ENCODE assay signal across 8 mouse cellular contexts in genomic region chr7:139272639-139273396, GRCm38 (mm10). TPM values are rescaled to one million over a fixed set of nuclear protein-coding genes. Genes with fewer than 3 reads are reported as not detected.
DNase-seq lines count a peak whose midpoint lies in the region; ATAC-seq lines count a peak whose summit lies in the region.

No protein-coding gene starts in this region.

- ATAC-seq in forebrain, embryonic 14.5 days: peak; percentile 40; the same call in 1 of the 2 replicates
- ATAC-seq in forebrain, embryonic 16.5 days: no peak
- no peak for ATAC-seq in midbrain, embryonic 14.5 days (ENCODE audit: low FRiP score, low TSS enrichment)
- ATAC-seq in intestine, embryonic 15.5 days: peak; percentile 73
- no peak for ATAC-seq in cerebellum, adult (ENCODE audit: insufficient number of reproducible peaks, low FRiP score, low TSS enrichment)

- no peaks in the 10 kb centered on the region for H3K36me3 ChIP-seq in forebrain, embryonic 14.5 days (ENCODE audit: control insufficient read depth, insufficient read depth, low read length)
- no peaks in the 10 kb centered on the region for H3K36me3 ChIP-seq in forebrain, embryonic 16.5 days (ENCODE audit: control insufficient read depth, insufficient read depth)
- H3K36me3 ChIP-seq in midbrain, embryonic 10.5 days: no peaks in the 10 kb centered on the region
- no peaks in the 10 kb centered on the region for H3K36me3 ChIP-seq in midbrain, embryonic 14.5 days (ENCODE audit: control insufficient read depth, insufficient read depth, low read length)
- 0 out of 2 replicates have a peak, but pooled peaks cover 3% of the 10 kb centered on the region for H3K36me3 ChIP-seq in intestine, embryonic 15.5 days

- no peak overlapping the region for H3K9ac ChIP-seq in forebrain, embryonic 14.5 days (ENCODE audit: low read length)
- H3K9ac ChIP-seq in forebrain, embryonic 16.5 days (replicated peaks; ENCODE audit: low read depth, low read length): no peak overlapping the region
- H3K9ac ChIP-seq in midbrain, embryonic 14.5 days (replicated peaks; ENCODE audit: low read length): no peak overlapping the region
- no peak overlapping the region for H3K9ac ChIP-seq in intestine, embryonic 15.5 days

- H3K27ac ChIP-seq in forebrain, embryonic 14.5 days (ENCODE audit: low read depth, low read length): 0 out of 2 replicates have a peak overlapping the region, but pooled peaks have one; percentile 1
- H3K27ac ChIP-seq in forebrain, embryonic 16.5 days (ENCODE audit: low read length): no peak overlapping the region
- H3K27ac ChIP-seq in midbrain, embryonic 10.5 days (replicated peaks): peak overlapping the region; percentile 52; the same call in 1 of the 2 replicates
- H3K27ac ChIP-seq in midbrain, embryonic 14.5 days (replicated peaks; ENCODE audit: low read depth, low read length): no peak overlapping the region
- peak overlapping the region; percentile 78 for H3K27ac ChIP-seq in intestine, embryonic 15.5 days

- peak; percentile 64 for DNase-seq in forebrain, embryonic 14.5 days (ENCODE audit: low spot score)
- DNase-seq in midbrain, embryonic 10.5 days (ENCODE audit: low spot score): no peak
- no peak for DNase-seq in midbrain, embryonic 14.5 days
- peak; percentile 54 for DNase-seq in lung, postnatal 25 days (ENCODE audit: low spot score)
- no peak for DNase-seq in retina, embryonic 14.5 days (ENCODE audit: low spot score)

- H3K9me3 ChIP-seq in forebrain, embryonic 14.5 days (replicated peaks; ENCODE audit: control insufficient read depth, low read length): no peaks in the 10 kb centered on the region
- H3K9me3 ChIP-seq in forebrain, embryonic 16.5 days (ENCODE audit: control insufficient read depth, low read length): no peaks in the 10 kb centered on the region
- H3K9me3 ChIP-seq in midbrain, embryonic 10.5 days (replicated peaks): no peaks in the 10 kb centered on the region
- H3K9me3 ChIP-seq in midbrain, embryonic 14.5 days (ENCODE audit: control insufficient read depth, low read length): no peaks in the 10 kb centered on the region
- H3K9me3 ChIP-seq in intestine, embryonic 15.5 days: no peaks in the 10 kb centered on the region

- H3K27me3 ChIP-seq in forebrain, embryonic 14.5 days (replicated peaks; ENCODE audit: control insufficient read depth, insufficient read depth, low read length): no peaks in the 10 kb centered on the region
- no peaks in the 10 kb centered on the region for H3K27me3 ChIP-seq in forebrain, embryonic 16.5 days (replicated peaks; ENCODE audit: control insufficient read depth, insufficient read depth, low read length)
- H3K27me3 ChIP-seq in midbrain, embryonic 10.5 days (ENCODE audit: low read depth, poor library complexity, severe bottlenecking): no peaks in the 10 kb centered on the region
- H3K27me3 ChIP-seq in midbrain, embryonic 14.5 days (ENCODE audit: control insufficient read depth, insufficient read depth, low read length): no peaks in the 10 kb centered on the region
- H3K27me3 ChIP-seq in intestine, embryonic 15.5 days (replicated peaks): no peaks in the 10 kb centered on the region

- no peak overlapping the region for H3K4me2 ChIP-seq in forebrain, embryonic 14.5 days (ENCODE audit: low read length)
- H3K4me2 ChIP-seq in forebrain, embryonic 16.5 days (ENCODE audit: low read length): no peak overlapping the region
- no peak overlapping the region for H3K4me2 ChIP-seq in midbrain, embryonic 14.5 days (ENCODE audit: low read length)
- peak overlapping the region; percentile 18; the same call in 1 of the 2 replicates for H3K4me2 ChIP-seq in intestine, embryonic 15.5 days (replicated peaks)

- H3K4me3 ChIP-seq in forebrain, embryonic 14.5 days (ENCODE audit: low read depth, low read length): no peak overlapping the region
- no peak overlapping the region for H3K4me3 ChIP-seq in forebrain, embryonic 16.5 days (replicated peaks; ENCODE audit: low read length)
- H3K4me3 ChIP-seq in midbrain, embryonic 10.5 days: no peak overlapping the region
- no peak overlapping the region for H3K4me3 ChIP-seq in midbrain, embryonic 14.5 days (replicated peaks; ENCODE audit: low read depth, low read length)
- H3K4me3 ChIP-seq in intestine, embryonic 15.5 days (replicated peaks): no peak overlapping the region

- 50% methylated on average over 1 of the region's 1 CpGs for WGBS in forebrain, embryonic 14.5 days
- WGBS in forebrain, embryonic 16.5 days: 65% methylated on average over 1 of the region's 1 CpGs
- 55% methylated on average over 1 of the region's 1 CpGs for WGBS in midbrain, embryonic 10.5 days
- 48% methylated on average over 1 of the region's 1 CpGs for WGBS in midbrain, embryonic 14.5 days
- 20% methylated on average over 1 of the region's 1 CpGs for WGBS in intestine, embryonic 15.5 days

- H3K4me1 ChIP-seq in forebrain, embryonic 14.5 days (ENCODE audit: control insufficient read depth, insufficient read depth, low read length): peaks cover 10% of the 10 kb centered on the region; the same call in 1 of the 2 replicates
- peaks cover 31% of the 10 kb centered on the region for H3K4me1 ChIP-seq in forebrain, embryonic 16.5 days (replicated peaks; ENCODE audit: control insufficient read depth, insufficient read depth, low read length)
- peaks cover 15% of the 10 kb centered on the region for H3K4me1 ChIP-seq in midbrain, embryonic 10.5 days
- no peaks in the 10 kb centered on the region for H3K4me1 ChIP-seq in midbrain, embryonic 14.5 days (ENCODE audit: control insufficient read depth, insufficient read depth, low read length)
- peaks cover 35% of the 10 kb centered on the region for H3K4me1 ChIP-seq in intestine, embryonic 15.5 days (replicated peaks)

RNA-seq across cellular contexts. Expression of gene Pwwp2b, which starts 24.5 kb away (rescaled TPM):
- polyA plus RNA-seq in forebrain, embryonic 14.5 days (2014; fragmentation: Nextera tagmentation; extraction: Ambion mirVana): 4.2 and 5.3 TPM in 2 replicates
- 5.9 and 7.7 TPM in 2 replicates for polyA plus RNA-seq in forebrain, embryonic 16.5 days (2015; fragmentation: Nextera tagmentation; extraction: Ambion mirVana)
- 4.3 and 4.4 TPM in 2 replicates for polyA plus RNA-seq in midbrain, embryonic 10.5 days (2016; fragmentation: Nextera tagmentation; extraction: Ambion mirVana)
- polyA plus RNA-seq in midbrain, embryonic 14.5 days (2014; fragmentation: Nextera tagmentation; extraction: Ambion mirVana): 3.5 and 4.1 TPM in 2 replicates
- 20.3 and 21.4 TPM in 2 replicates for polyA plus RNA-seq in intestine, embryonic 15.5 days (2015; fragmentation: Nextera tagmentation; extraction: Ambion mirVana)

RNA-seq across cellular contexts. Expression of gene Stk32c, which starts 59.7 kb away (rescaled TPM):
- polyA plus RNA-seq in forebrain, embryonic 14.5 days (2014; fragmentation: Nextera tagmentation; extraction: Ambion mirVana): 1.5 TPM in 2 replicates
- polyA plus RNA-seq in forebrain, embryonic 16.5 days (2015; fragmentation: Nextera tagmentation; extraction: Ambion mirVana): 1.3 and 2.3 TPM in 2 replicates
- polyA plus RNA-seq in midbrain, embryonic 10.5 days (2016; fragmentation: Nextera tagmentation; extraction: Ambion mirVana): 0.22 and 0.35 TPM in 2 replicates
- polyA plus RNA-seq in midbrain, embryonic 14.5 days (2014; fragmentation: Nextera tagmentation; extraction: Ambion mirVana): 0.99 and 3.8 TPM in 2 replicates
- 0.10 and 0.29 TPM in 2 replicates for polyA plus RNA-seq in intestine, embryonic 15.5 days (2015; fragmentation: Nextera tagmentation; extraction: Ambion mirVana)

Comparison
In these comparisons a context has a peak if more than half of its experiments do, and no peak if none do; other contexts are left out.
1. ATAC-seq: peak in forebrain, embryonic 14.5 days (single experiment) and intestine, embryonic 15.5 days (single experiment); none in forebrain, embryonic 16.5 days (single experiment), midbrain, embryonic 14.5 days (single experiment) and cerebellum, adult (single experiment).
2. H3K27ac ChIP-seq: peak in forebrain, embryonic 14.5 days (single experiment), midbrain, embryonic 10.5 days (single experiment) and intestine, embryonic 15.5 days (single experiment); none in forebrain, embryonic 16.5 days (single experiment) and midbrain, embryonic 14.5 days (single experiment).
3. DNase-seq: peak in forebrain, embryonic 14.5 days (single experiment) and lung, postnatal 25 days (single experiment); none in midbrain, embryonic 10.5 days (single experiment), midbrain, embryonic 14.5 days (single experiment) and retina, embryonic 14.5 days (single experiment).